Mouse (Mus musculus): ENCODE measurements at regions not wholly inside any gene's neighbourhood (a gene's known extent, or its start where the extent isn't known, plus 50 kb on each side); places are given as distances from the start of the nearest gene placed in this dataset.

GRCm38 (mm10) chr1:92775908-92776307 lies 55.5 kb upstream of the Gpc1 start:
- TF ChIP-seq POLR2A (IDR thresholded peaks at IDR 0.05; ENCODE audit: control insufficient read depth in 1 of 2, insufficient read depth in 1 of 2, low read depth in 1 of 2, low read length in 2 of 2, poor library complexity in 1 of 2) (no peak), CTCF (IDR thresholded peaks at IDR 0.05 in 2 of 3, conservative IDR thresholded peaks at IDR 0.05 in 1 of 3; ENCODE audit: control insufficient read depth in 1 of 3, insufficient read depth in 1 of 3, low read depth in 2 of 3, low read length in 3 of 3, poor library complexity in 1 of 3, severe bottlenecking in 1 of 3) (no peak), TAL1 (IDR thresholded peaks at IDR 0.05; ENCODE audit: low read length) (no peak), HCFC1 (IDR thresholded peaks at IDR 0.05; ENCODE audit: low read depth, low read length) (no peak), ZC3H11A (IDR thresholded peaks at IDR 0.05; ENCODE audit: low read depth, low read length) (no peak), CHD1 (IDR thresholded peaks at IDR 0.05; ENCODE audit: low read depth, low read length) (no peak), RAD21 (IDR thresholded peaks at IDR 0.05; ENCODE audit: low read depth, low read length) (no peak), EP300 (IDR thresholded peaks at IDR 0.05; ENCODE audit: low read depth in 1 of 2, low read length in 2 of 2) (no peak)
